Mouse (Mus musculus): ENCODE data around the gene Elane.

Elane gene

DNA sequence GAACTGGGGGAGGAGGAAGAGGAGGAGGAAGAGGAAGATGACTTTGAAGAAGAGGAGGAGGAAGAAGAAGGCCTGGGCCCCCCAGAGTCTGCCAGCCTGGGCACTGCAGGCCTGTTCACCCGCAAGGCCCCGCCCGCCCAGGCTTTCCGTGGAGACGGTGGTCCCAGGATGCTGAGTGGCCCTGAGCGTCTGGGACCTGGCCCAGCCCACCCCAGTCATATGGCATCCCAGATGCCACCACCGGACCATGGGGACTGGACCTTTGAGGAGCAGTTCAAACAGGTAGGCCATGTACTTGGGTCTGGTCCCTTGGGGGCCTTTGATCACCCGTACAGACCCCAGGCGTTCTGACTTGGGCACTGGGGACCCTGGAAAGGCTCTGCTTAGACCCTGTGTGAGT, 45.8 kb downstream of the Elane start:
- no peak for DNase-seq (ENCODE audit: low read depth)

DNA sequence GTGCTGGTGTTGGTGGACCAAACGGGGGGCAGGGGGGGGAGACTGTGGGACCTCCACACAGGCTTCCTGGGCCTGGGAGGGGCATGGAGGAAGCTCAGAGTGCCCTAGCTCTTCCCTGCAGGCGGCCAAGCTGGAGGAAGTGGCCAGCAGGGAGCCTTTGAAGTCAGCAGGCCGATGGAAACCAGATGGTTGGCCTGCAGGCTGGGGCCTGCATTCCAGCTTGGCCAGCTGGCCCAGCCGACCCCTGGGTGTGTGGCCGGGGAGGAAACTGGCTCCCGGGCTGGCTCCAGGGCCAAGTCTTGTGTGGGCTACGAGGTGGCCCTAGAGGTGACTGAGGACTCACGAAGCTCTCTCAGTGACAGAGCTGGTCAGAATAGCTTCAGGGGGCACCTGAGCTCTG, 46.7 kb downstream of the Elane start:
- DNase-seq (ENCODE audit: low read depth), result no peak

DNA sequence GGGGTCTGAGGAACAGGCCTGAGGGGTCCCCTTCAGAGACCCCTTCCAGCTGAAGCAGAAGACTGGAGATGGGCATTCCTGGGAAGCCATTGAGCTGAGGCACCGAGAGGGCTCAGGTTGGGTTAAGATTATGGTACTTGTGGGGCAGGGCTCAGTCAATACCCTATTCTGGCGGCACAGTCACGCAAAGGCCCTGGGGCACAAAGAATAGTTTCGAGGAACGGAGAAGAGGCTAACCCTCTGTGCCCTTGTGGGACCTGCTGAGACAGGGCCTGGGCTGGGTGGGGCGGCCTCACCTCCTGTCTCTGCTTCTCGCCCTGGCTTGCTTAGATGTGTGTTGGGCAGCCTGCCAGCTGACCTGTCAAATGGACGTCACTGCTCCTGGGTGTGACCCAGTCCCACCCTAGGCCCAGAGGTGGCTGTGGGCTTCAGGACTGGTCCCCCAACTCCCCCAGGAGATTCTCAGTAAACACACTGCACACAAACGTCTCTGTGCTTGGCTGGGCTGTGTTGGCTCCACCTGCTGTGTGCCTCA, 47.2 kb downstream of the Elane start:
- DNase-seq (ENCODE audit: low read depth), result no peak

DNA sequence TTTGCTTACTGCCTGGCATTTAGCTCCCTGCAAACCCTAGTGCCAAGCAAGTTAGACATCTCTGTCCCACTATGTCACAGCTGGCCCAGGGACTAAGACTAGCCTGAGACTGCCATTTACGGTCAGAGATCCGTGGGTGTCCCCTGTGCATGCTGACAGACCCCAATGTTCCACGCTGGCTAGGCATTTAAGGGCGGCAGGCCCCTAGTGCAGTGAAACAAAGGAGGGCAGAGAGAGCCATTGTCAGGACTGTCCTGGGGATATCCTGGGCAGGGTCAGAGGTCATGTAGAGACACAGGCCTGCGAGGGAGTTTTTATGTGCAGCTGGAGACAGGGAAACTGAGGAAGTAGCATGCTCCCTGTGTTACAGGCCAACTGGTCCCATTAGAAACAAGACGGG, 47.8 kb downstream of the Elane start:
- no peak for DNase-seq (ENCODE audit: low read depth)

DNA sequence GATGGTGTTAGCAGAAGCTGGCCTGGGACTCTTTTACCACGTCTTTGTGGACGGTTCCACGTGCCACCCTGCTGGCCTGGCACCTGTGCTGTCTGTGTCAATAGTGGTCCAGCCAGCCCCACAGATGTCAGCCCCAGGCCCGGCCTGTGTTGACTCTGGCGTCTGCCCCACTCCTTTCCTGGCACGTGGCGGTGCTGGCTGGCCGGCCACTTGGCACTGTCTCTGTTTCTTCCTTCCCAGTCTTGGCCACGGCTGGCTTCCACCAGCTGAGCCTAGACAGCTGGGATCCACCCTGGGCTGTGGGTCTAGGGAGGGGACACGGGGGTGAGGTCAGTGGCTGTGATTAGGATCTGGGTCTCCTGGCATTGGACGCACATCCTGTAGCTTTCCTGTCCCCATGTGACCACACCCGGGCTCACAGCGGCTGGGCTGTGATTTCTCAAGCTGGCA, 48.2 kb downstream of the Elane start:
- DNase-seq (ENCODE audit: low read depth), result no peak

DNA sequence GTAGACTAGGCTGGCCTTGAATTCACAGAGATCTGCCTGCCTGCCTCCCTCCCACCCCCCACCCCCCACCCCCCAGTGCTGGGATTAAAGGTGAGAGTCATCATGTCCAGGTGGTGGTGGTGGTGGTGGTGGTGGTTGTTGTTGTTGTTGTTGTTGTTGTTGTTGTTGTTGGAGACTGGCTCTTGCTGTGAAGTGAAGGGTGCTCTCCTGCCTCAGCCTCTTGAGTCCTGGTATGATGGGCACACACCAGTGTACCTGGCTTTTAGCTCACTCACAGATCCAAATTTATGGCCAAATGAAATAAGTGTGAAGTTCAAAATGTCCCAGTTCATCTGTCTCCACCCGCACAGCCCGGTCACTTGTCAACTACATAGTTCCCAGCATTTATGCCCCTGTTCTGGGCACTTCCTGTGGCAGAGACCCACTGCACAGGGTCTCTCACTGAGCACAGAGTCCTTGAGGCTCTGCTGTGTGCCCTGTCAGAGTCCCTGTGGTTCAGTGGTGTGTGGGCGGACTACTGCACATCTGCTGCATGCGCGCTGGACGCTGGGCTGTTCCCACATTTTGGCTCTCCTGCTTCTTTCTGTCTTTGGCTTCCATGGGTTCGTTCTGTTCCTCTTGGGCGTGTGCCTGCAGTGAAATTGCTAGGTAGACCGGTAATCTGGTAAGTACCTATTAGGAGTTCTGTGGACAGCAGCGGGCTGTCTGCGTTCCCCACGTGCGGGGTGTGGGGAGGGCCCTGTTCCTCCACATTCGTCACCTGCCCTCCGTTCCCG, 48.9 kb downstream of the Elane start:
- no peak for DNase-seq (ENCODE audit: low read depth)

DNA sequence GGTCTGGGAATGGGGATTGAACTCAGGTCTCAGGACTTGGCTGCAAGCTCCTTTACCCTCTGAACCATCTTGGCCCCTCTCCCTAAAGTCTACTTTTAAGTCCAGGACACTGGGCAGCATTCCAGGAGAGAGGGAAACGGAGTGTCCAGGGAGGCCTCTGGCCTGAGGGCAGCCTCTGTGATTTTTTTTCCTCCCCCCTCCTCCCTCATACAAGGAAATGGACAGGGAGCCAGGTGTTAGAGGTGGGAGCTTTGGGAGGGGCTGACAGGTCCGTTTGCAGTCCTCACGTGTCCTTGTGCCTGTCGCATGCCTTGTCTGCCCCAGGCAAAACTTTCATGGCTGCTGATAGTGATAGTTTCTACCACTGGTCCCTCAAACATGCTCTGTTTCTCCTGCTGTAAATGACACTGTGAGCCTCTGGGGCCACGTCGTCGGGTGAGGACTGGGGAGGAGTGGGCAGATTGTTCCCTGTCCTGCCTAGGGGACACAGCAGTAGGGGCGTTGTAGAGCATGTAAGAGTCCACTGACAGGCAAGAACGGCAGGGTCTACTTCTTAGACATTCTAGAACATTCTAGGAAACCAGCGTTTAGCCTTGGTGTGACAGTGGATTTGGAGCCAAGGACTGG, 50.4 kb downstream of the Elane start:
- no peak for DNase-seq (ENCODE audit: low read depth)

DNA sequence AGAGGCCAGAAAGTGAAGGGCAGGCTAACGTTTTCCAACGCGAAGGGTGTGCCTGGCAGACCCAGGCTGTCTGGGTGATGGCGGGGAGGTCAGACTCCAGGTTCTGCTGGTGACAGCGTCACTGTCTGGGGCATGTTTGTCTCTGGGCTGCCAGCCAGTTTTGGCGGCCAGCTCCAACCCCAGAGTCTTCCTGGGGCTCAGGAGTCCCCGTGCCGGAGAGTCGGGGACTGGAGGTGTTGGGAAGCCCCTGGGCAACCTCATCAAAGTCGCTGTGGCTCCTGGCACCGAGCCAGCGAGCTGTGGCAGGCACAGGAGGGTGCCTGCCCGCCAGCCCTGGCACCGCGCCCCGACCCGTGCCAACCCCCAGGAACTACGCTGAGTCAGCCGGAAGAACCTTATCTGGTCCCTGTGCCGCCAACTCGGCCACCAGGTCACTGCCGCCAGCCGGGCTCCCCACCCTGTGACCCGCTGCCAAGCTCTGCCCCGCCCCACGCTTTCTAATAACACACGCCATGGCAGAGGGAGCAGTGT, 50.9 kb downstream of the Elane start:
- peak; percentile 94 for DNase-seq (ENCODE audit: low read depth)

All from induced T-regulatory cell, adult 2 months (primary cell).